Mouse (Mus musculus): ENCODE data around the gene Cep164. TPM values are rescaled to one million over a fixed set of nuclear protein-coding genes. Genes with fewer than 3 reads are reported as not detected.
"Not testable (repeated sequence)": the region's sequence is repeated elsewhere in the genome, so short reads cannot be mapped to it uniquely, and the experiment has no call there.

Cep164 gene
- polyA plus RNA-seq, 2 experiments from 2014 or later, result 7.9 to 8.6 TPM

DNA sequence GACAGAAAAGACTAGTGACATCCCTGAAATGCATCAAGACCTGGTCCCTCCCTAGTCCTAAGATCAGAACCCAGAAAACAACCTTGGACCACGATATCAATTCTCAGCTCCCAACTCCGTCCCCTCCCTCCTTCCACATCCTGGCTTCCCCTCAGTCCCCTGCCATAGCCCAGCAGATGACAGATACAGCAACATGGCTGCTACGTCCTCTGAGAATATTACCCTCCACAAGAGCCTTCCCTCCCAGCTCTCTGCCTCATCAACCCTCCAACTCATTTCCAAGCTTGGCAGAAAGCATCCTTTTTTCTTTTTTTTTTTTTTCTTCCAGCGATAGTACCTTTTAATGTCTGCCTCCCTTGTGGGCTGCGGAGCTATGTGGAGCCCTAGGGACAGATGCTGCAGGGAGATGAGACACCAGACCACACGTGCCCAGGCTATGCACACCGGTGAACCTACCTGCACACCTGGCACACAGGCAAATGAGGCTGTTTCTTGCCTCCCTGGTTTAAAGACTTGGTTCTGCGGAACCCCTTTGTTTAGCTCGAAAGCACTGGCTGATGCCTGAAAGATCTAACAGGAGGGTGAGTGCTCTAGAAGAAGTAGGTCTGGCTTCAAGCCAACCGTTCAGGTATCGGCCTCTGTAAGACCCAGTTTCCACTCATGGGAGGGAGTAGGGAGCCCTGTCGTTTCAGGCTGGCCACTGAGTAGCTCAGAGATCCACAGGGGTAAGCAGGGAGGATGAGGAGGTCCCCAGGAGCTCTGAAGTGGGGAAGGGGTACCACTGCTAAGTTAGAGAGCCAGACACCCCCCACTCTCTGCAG lies 45.0 kb downstream of the Cep164 start:
- ATAC-seq, result no peak

DNA sequence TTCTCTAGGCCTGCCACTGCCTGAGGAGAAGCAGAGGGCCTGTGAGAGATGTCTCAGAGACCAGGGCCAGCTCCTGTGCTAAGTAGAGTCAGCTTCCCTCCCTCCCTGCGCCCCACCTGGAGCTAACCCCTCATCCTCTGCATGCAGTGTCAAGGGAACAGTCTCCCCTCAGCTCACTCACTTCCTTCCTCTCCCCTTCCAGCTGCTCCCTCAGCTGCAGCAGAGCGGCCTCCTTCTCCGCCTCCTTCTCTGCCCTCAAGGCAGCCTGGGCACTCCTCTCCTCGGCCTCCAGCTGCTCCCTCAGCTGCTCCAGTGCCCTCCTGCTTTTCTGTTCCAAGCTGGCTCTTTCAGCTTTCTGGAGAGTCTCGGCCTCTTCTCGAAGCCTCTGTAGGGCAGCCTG lies 49.3 kb downstream of the Cep164 start:
- no peak for ATAC-seq

DNA sequence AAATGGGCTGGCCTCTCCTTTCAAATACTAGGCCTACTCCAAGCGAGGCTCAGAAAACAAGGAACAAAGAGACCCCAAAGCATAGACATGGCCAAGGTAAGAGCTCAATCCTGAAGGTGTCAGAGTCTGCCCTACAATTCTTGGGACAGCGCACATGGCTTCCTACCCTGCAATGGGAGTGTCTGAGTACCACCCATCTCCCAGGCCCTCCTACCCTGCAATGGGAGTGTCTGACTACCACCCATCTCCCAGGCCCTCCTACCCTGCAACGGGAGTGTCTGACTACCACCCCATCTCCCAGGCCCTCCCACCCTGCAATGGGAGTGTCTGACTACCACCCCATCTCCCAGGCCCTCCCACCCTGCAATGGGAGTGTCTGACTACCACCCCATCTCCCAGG lies 52.3 kb downstream of the Cep164 start:
- not testable (repeated sequence) for ATAC-seq

DNA sequence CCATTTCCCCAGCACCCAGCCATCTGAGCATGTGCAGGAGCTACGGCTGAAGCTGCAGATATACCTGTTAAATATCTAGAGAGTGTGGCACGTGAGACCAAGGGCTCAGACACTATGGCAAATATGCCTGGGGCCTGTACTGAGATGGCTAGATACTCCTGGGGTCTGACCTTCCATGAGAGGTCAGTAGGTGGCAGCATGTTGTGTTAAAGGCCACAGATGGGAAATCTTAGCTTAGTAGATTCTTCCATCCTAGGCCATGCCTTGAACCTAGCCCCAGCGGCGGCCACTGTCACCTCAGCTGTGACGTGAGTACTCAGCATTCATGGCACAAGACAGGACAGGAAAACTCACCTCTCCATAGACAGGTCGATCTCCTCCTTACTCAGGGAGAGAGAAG lies 54.4 kb downstream of the Cep164 start:
- no peak for ATAC-seq

DNA sequence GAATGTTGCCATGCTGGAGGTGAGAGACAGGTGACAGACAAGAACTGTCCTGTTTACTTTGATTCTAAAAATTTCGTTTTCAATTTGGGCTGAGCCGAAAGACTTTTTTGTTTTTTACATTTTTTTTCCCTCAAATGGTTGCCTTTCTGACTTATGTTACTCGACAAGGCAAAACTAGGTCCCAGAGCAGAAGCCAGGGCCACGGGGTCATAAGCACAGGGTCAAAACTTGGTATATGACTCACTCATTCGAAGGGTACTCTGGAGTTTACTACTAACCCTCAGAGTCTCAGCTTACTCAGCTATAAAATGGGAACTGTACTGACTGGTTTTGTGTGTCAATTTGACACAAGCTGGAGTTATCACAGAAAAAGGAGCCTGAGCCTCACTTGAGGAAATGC lies 58.9 kb downstream of the Cep164 start:
- ATAC-seq, result no peak

DNA sequence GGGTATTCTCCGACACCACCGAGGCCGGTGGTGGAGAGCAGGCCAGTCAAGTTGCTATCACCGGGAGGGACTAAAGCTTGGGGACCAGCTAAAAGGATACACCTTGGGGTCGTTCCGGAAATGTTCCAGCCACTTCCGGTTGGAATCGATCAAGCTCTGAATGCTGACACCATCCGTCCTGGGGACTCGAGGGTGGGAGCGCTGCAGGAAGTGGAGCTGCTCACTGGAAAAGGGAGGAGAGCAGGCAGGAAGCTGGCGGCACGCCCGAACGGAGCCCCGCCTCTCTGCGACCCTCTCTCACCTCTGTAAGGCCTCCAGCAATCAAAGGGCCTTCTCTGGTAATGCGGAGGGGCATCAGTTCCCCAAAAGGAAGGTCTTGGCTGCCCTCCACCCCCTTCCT lies 60.1 kb downstream of the Cep164 start:
- ATAC-seq, result no peak

- no peak for ATAC-seq
Observed at GRCm38 (mm10) chr9:45767155-45767554, 61.3 kb downstream of the Cep164 start.

DNA sequence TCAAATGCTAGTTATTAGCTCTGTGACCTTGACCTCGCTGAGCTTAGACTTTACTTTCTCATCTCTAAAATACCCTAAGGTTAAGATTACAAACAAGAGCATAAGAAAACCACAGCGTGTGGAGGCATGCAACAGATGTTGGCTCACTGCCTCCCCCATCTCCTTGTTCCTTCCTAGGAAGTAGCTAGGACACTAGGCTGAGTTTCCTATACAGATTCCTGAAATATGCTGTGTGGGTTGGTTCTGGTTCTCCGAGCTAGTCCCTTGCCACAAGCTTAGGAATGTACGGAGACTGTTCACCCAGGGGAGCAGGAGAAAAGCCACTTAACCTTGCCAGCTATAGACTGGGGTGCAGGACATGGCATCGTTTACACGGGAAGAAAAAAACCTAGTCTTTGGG lies 62.3 kb downstream of the Cep164 start:
- no peak for ATAC-seq

DNA sequence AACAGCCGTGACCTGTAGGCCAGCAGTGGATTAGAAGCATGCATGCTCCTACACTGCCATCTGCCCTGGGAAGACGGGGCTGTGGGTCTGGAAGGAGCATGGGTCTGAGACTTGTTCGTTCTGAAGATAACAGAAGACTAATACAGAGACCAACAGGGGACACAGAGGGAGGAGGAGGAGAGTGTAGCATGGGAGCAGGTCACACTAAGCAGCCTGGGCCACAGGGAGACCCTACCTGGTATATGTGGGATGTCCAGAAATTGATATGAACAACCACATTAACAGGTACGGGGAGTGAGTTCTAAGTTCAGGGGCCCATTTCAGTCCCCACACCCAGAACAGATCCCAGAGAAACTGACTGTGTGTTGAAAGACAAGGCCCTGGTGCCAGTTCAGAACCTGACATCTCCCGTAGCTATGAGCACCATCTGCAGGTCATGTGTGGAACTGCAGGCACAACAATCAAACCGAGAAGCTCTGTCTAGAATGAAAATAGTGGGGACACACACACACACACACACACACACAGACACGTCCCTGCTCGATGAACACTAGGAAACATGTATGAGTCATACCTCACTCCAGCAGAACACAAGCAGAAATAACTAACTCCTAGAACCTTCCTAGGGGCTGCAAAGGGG lies 73.9 kb downstream of the Cep164 start:
- ATAC-seq, result no peak

DNA sequence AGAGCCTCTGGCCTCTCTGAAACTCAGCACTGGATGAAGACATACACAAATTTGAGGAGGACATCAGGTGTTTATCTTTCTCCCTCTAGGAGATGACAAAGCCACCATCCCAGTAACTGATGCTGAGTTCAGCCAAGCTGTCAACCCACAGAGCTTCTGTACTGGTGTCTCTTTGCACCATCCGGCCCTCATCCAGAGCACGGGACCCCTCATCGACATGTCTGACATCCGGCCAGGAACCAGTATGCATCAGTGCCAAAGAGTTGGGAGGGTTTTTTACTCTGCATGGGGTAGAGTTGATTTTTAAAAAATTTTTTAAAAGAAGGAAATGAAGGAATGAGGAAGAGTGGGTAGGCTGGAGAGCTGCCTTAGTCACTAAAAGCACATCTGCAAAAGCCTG lies 78.6 kb downstream of the Cep164 start:
- no peak for ATAC-seq

DNA sequence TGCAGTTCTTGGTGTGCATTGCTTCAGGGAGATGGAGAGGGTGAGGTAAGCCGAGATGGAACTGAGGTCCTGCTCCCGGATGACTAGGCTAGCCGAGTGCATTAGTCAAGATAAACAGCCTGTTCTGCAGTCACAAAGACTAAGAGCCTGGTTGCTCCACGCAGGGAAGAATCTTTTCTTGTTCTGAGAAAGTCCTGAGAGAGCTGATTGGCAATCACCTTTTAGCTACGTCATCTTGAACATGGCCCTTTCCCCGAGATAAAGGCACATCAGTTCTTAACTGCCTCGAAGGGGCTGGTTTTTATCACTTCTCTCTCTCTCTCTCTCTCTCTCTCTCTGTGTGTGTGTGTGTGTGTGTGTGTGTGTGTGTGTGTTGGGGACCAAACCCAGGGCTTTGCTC lies 83.0 kb downstream of the Cep164 start:
- no peak for ATAC-seq

DNA sequence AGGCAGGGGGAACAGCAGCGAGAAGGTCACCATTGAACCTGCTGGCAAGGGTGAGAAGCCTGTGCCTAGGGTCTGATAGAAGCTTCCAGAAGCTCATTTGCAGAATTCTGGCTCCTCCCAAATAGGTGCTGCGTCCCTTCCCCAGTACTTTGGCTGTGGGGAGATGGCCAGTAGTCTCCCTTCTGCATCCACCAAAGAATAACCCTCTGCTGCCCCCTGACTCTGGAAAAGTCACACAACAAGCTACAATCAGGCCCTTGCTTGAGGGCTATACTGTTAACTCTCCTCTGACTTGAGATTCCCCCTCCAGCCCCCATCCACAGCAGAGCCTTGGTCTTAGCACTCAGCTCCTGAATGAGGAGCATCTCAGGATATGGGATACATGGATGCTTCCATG lies 87.9 kb downstream of the Cep164 start:
- ATAC-seq, result no peak

DNA sequence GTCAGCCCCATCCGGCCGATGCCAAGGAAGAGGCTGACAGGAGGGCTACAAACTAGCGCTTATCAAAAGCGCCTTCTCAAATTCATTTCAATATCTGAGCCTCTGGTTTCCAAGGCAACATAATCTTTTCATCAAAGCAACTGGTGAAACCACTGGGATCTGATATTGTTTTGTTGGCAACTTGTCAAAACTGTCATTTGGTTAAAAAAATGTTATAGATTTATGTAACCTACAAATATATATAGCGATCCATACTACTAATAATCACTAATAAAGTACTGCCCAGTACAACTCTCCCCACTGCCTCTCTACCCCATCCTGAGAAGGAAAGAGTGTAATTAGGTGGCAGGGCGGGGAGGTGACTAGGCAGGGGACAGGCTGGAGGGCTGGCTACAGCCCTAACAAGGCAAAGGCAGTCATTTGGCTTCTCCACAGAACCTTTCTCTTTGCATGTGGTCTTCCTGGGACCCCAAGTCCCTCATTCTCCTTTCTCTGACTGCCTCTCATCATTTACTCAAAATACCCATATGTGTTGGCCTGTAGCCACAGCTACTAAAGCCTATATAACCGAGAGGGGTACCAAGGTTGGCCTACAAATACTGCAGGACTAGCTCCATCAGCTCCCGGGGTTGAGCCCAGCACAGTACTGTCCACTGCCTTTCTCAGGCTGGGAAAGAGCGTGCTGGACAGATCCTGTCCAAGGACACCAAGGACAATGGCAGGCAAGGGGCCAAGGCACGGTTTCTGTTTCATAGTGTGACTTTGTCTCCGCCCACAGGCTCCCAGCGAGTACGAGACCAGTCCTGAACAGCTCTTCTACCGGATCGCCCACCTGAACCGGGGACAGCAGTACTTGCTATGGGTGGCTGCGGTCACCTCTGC lies 88.5 kb downstream of the Cep164 start:
- ATAC-seq, result no peak

DNA sequence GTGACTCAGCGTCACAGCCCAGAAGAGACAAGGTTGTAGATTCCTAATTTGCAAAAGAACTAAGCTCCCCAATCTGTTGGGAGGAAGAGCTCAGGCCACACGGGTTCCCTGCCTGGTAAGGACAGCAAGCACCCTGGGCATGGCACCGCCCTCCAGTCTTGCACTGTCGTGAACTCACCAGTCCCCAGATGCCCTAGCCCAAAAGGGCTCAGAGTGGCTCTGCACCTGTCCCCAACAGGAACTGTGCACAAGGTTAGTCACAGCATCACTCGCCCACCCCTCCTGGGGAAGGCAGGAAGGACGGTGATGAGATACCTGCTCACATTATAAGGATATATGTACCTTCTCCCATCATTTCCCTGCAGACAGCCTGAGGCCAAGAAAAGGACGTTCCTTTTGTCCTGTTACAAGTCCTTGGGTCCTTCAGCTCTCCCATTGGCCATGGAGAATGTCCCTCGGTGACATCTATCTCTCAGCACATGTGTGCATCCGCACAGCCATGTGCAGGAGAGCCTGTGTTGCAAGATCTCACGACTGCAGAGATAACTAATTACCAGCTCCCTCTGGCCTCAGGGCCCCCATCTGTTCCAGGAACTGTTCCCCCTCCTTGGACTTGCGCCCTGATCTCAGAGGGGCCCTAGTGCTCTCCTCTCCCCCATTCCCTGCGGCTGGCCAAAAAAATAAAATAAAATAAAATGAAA lies 89.3 kb downstream of the Cep164 start:
- no peak for ATAC-seq

GRCm38 (mm10) chr9:45733246-45733645 lies 95.2 kb downstream of the Cep164 start:
- ATAC-seq, result no peak

DNA sequence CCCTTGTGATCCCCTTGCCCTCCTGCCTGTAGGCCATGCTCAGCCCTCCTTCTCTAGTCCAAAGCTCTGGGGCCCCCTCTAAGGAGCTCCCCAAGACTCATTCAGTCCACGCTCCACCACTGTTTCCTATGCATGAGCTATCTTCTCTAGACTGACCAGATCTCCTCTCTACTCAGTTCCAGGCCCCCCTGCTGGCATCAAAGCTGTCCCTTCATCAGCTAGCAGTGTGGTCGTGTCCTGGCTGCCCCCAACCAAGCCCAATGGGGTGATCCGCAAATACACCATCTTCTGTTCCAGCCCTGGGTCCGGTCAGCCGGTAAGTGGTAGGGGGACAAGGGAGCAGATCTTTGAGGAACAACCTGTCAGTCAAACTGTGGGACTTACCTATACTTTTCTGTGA lies 96.6 kb downstream of the Cep164 start:
- no peak for ATAC-seq

- no peak for ATAC-seq
Observed at GRCm38 (mm10) chr9:45719997-45720396, 108.5 kb downstream of the Cep164 start.

Other genes with a start within 250 kb of the Cep164 start
- gene Bace1, start 9.9 kb upstream of the Cep164 start, polyA plus RNA-seq (2017; shearing (Covaris generic)), result 10 to 100 TPM in 1 of 2 experiments, 1 to 10 TPM in 1; 8.0 to 10.0 TPM
- gene Pcsk7, start 77.8 kb upstream of the Cep164 start, polyA plus RNA-seq (2017; shearing (Covaris generic)), result 10 to 100 TPM; 13.9 to 18.5 TPM
- gene Rnf214, start 78.2 kb upstream of the Cep164 start, polyA plus RNA-seq (2017; shearing (Covaris generic)), result 10 to 100 TPM; 26.5 to 29.6 TPM
- 1 to 10 TPM in 1 of 2 experiments, under 1 TPM in 1; 0.66 to 1.1 TPM for gene Tagln, start 107.4 kb upstream of the Cep164 start, polyA plus RNA-seq (2017; shearing (Covaris generic))
- 10 to 100 TPM; 36.5 to 43.0 TPM for gene Sidt2, start 126.6 kb upstream of the Cep164 start, polyA plus RNA-seq (2017; shearing (Covaris generic))
- 10 to 100 TPM; 59.9 to 63.9 TPM for gene Pafah1b2, start 184.0 kb upstream of the Cep164 start, polyA plus RNA-seq (2017; shearing (Covaris generic))
- 10 to 100 TPM in 1 of 2 experiments, 1 to 10 TPM in 1; 7.9 to 10.4 TPM for gene Sik3, start 184.1 kb upstream of the Cep164 start, polyA plus RNA-seq (2017; shearing (Covaris generic))